Mouse (Mus musculus) ovary, postnatal 14 days (tissue): ENCODE measurements around the gene Abcg1.

ENCODE experiments used
- DNase-seq: peaks from one replicate; pipeline ENCODE4 v3.0.0; 2022; ENCODE audit warnings: low spot score

The Abcg1 gene

GRCm38 (mm10) chr17:31079078-31079840 lies 21.8 kb downstream of the Abcg1 start:
- DNase-seq = no peak

- no peak for DNase-seq
Observed at GRCm38 (mm10) chr17:31082296-31083078, 25.0 kb downstream of the Abcg1 start.

GRCm38 (mm10) chr17:31085519-31085918 lies 28.0 kb downstream of the Abcg1 start:
- no peak for DNase-seq

- DNase-seq = no peak
Observed at GRCm38 (mm10) chr17:31086196-31086595, 28.7 kb downstream of the Abcg1 start.

- DNase-seq = no peak
Observed at GRCm38 (mm10) chr17:31088711-31089110, 31.2 kb downstream of the Abcg1 start.

- DNase-seq = no peak
Observed at GRCm38 (mm10) chr17:31089848-31090247, 32.4 kb downstream of the Abcg1 start.

- no peak for DNase-seq
Observed at GRCm38 (mm10) chr17:31091023-31091735, 33.7 kb downstream of the Abcg1 start.

GRCm38 (mm10) chr17:31094781-31095180 lies 37.3 kb downstream of the Abcg1 start:
- DNase-seq = no peak

- no peak for DNase-seq
Observed at GRCm38 (mm10) chr17:31095570-31095969, 38.1 kb downstream of the Abcg1 start.

GRCm38 (mm10) chr17:31096893-31097292 lies 39.4 kb downstream of the Abcg1 start:
- DNase-seq = no peak

GRCm38 (mm10) chr17:31098788-31099187 lies 41.3 kb downstream of the Abcg1 start:
- no peak for DNase-seq

GRCm38 (mm10) chr17:31103007-31103570 lies 45.6 kb downstream of the Abcg1 start:
- DNase-seq = no peak

- no peak for DNase-seq
Observed at GRCm38 (mm10) chr17:31103823-31104222, 46.3 kb downstream of the Abcg1 start.

GRCm38 (mm10) chr17:31108388-31108787 lies 50.9 kb downstream of the Abcg1 start:
- DNase-seq = no peak

- no peak for DNase-seq
Observed at GRCm38 (mm10) chr17:31113191-31113856, 55.8 kb downstream of the Abcg1 start.

- DNase-seq = no peak
Observed at GRCm38 (mm10) chr17:31116063-31116462, 58.6 kb downstream of the Abcg1 start.

GRCm38 (mm10) chr17:31117946-31118345 lies 60.5 kb downstream of the Abcg1 start:
- DNase-seq = no peak

GRCm38 (mm10) chr17:31119429-31119828 lies 62.0 kb downstream of the Abcg1 start:
- peak; percentile 66 for DNase-seq

- DNase-seq = peak; percentile 21
Observed at GRCm38 (mm10) chr17:31121975-31122374, 64.5 kb downstream of the Abcg1 start.

- DNase-seq = no peak
Observed at GRCm38 (mm10) chr17:31125548-31126266, 68.2 kb downstream of the Abcg1 start.

- DNase-seq = no peak
Observed at GRCm38 (mm10) chr17:31128708-31129318, 71.3 kb downstream of the Abcg1 start.
